Mouse (Mus musculus): ENCODE data around the gene Kri1. TPM values are rescaled to one million over a fixed set of nuclear protein-coding genes. Genes with fewer than 3 reads are reported as not detected.
"Not testable (repeated sequence)": the region's sequence is repeated elsewhere in the genome, so short reads cannot be mapped to it uniquely, and the experiment has no call there.

Gene Kri1
- total RNA-seq, 2 experiments from 2014 or later, result 18.5 to 21.0 TPM

DNA sequence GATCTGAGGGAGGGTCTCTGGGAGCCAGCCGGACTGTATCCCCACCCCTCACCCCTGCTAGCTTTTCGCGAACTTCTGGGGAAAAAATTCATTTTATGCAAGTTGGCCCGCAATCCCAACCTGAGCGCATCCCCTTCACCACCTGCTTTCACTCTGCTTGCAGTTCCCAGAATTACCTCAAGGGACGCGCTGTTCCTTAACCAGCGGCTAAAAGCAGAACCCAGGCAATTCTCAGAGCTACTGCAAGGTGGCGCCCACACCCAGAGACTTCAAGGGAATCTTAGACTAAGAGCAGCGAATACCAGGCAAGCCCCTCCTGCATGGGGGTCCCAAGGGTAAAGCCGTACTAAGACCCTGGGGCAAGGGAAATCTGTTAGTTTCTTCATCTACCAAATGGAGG is 46.4 kb downstream of the Kri1 start:
- peak; percentile 87 for DNase-seq

DNA sequence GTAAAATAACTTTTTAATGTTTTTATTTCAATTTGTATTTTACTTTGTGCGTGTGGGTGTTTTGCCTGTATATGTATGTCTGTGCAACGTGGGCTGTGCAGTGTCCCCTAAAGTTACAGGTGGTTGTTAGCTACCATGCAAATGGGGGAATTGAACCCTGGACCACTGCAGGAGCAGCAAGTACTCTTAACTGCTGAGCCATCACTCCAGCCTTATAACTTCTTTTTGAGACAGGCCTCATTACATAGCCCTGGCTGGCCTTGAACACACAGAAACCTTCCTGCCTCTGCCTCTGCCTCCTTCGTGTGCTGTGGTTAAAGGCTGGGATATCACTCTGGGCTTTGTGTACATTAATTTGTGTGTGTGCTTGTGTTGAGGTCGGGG is 48.3 kb downstream of the Kri1 start:
- DNase-seq, result no peak

DNA sequence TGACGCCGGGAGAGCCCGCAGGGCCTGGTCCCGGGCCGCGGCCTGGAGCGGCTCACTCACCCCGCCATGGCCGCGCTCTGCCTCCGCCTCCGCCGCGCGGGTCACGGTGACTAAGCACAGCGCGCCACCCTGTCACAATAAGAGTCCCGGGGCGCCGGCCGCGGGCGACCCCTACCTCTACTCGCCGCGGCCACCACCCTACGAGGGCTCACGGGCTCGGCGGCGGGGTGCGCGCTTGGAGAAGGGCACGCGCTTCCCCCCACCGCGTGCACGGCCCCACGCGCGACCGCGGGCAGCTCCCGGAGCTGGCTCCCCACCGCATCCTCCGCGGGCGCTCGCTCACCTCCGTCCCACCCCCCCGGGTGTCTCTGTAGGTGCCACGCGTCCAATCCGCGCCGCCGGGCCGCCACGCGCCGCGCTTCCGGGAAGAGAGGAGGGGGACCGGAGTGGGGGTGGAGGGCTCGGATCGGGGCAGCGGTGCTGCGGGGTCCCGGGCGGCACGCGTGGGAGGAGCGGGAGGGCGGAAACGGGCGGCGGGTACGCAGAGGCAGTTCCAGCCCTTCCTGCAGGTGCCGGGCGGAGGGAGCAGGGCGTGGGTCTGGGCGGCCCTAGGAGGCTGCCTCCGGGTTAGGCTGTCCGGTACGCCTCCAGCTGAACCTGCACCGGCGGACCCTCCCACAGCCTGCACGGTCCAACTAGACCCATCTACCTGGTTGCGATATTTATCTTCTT is 48.9 kb downstream of the Kri1 start, which contains the start of gene Keap1:
TSS of gene Keap1 (minus strand) at position 629 of the 732 bp plus-strand sequence.
- peak; percentile 86 for DNase-seq

DNA sequence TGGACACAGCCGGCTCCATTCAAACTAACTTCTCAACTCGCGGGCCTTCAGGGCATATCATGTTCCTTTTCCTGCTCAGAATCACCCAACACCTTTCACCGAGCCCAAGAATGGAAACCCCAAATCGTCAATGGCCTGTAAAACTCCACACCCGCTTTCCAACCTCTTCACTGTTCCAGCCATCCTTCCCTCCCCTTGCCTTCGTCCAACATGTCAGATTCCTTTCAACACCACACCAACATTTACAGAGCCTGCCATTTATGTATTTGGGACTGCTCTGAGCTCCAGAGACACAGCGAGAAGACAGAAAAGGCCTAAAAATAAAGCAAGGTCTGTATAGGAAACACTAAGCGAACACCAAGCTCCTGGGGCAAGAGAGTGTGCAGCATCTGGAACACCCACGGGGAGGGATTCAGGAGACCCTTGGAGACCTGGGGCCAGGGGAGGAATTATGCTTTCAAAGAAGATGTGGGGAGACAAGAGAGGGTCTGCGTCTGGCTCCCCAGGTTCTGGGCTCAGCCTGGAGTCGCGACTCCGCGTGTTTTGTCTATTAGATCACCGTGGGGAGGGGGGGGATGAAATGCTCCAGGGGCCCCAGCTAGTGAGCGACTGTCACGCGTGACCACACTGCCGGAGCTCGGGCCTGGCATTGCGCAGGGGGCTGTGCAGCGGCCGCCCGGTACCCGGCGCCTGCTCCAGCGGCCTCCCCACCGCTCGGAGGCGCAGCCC is 49.6 kb downstream of the Kri1 start:
- peak; percentile 41 for DNase-seq

DNA sequence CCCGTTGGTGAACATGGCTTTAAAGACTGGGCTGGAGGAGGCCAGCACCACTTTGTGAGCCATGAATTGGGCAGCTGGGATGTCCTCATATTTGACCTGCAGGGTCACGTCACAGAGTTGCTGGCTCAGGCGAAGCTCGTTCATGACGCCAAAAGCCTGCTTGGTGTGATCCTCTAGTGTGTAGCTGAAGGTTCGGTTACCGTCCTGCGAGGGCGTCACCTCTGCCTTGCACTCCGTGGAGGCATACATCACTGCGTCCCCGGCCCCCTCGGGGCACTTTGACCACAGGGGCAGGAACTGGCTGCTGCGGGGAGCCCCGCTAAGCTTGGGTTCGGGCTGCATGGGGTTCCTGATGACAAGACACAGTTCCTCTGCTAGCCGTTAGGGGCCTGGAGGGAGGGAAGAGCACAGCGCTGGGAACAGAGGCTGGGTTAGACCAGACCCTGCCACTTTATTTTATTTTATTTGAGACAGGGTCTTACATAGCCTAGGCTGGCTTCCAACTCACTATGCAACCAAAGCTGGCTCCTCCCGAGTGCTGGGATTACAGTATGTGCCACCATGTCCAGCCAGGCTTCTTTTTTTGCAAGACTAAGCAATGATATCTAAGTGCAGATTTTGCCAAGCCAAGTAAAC is 50.3 kb downstream of the Kri1 start:
- peak; percentile 44 for DNase-seq

DNA sequence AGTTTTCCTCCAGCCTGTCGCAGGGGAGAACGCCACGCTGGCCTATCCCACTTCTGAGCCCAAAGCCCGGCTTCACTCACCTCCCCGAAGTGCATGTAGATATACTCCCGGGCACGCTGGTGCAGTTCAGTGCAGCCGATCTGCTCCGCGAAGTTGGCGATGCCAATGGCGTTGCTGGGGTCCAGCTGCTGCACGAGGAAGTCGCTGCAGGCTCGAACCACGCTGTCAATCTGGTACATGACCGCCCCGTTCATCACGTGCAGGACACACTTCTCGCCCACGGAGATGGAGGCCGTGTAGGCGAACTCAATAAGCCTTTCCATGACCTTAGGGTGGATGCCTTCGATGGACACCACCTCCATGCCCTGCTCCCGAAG is 50.8 kb downstream of the Kri1 start:
- no peak for DNase-seq

DNA sequence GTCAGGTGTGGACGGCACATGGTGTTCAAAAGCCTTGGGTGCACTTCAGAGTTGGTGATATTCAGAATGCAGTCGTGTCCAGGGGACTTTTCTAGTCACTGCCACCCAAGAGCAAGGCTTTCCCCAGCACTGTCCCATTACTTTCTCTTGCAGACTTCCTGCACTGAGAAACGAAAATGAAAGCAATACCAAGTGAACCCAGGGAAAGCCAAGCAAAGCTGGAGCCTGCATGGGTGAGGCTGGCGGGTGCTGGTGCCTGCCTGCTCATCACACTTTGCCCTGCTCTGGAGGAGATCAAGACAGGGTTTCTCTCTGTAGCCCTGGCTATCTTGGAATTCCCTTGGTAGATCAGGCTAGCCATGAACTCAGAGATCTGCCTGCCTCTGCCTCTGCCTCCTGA is 52.4 kb downstream of the Kri1 start:
- no peak for DNase-seq

DNA sequence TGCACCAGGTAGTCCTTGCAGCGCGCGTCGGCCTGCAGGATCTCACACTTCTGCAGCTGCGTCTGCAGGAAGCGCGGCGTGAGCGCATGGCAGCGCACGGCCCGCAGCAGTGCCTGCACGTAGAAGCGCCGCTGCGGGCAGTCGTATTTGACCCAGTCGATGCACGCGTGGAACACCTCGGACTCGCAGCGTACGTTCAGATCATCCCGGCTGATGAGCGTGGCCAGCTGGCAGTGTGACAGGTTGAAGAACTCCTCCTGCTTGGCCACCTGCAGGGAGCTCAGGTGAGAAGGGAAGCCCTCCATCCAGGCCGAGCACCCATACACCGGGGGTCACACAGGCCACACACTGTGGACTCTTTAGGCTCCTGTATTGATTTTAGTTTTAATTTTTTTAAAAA is 54.0 kb downstream of the Kri1 start:
- DNase-seq, result no peak

DNA sequence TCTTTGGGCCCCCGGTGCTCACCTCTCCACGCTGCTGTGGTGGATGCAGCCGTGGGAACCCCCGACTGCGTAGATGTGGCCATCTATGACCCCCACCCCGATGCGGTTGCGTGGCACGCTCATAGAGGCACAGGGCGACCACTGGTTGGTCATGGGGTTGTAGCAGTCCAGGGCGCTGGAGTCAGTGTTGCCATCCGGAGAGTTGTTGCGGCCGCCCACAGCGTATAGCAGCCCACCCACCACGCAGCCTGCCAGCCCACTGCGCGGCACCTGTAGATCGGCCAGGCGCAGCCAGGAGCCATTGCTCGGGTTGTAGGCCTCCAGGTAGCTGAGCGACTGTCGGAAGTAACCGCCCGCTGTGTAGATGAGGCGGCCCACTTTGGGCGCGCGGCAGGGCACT is 54.4 kb downstream of the Kri1 start:
- DNase-seq, result no peak

DNA sequence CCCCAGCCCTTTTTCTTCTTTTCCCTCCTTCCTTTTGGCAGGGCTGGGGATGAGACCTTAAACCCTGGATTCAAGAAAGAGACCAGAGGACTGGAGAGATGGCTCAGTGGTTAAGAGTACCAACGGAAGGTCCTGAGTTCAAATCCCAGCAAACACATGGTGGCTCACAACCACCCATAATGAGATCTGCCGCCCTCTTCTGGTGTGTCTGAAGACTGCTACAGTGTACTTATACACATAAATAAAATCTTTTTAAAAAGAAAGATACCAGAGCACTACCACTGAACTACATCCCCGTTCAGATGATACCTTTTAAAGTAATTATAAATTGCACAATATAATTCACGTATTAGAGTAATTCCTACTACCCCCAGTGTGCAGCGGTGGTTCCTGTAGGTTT is 54.9 kb downstream of the Kri1 start:
- DNase-seq, result no peak

DNA sequence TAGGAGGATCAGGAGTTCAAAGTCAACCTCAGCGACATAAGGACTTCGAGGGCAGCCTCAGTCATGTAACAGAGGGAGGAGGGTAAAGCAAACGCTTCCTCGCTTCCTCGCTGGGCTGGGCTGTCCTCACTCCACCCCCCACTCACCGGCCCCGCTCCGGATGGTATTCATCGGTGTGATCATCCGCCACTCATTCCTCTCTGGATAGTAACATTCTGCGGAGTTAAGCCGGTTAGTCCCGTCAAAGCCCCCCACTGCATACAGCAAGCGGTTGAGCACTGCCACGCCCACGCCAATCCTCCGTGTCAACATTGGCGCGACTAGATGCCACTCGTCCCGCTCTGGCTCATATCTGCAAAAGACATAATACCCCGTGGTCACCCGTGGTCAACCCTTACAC is 56.2 kb downstream of the Kri1 start:
- no peak for DNase-seq

DNA sequence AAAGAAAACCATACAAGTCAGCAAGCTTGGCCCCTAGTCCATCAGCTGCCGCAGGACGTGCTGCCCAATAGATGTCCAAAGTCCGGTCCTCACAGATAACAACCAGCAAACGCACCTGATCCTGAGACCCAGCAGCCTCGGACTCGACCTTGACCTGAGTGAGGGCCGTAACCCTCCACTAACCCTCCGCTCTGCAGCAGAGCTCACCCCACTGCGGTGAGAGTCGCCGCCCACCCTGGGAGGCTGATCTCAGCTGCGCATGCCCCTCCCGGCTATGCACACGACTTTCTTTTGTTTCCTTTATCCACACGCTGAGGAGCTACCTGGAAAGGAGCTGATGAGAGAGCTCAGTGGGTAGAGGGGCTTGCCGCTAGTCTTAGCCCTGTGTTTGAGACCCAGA is 60.4 kb downstream of the Kri1 start:
- DNase-seq, result no peak

DNA sequence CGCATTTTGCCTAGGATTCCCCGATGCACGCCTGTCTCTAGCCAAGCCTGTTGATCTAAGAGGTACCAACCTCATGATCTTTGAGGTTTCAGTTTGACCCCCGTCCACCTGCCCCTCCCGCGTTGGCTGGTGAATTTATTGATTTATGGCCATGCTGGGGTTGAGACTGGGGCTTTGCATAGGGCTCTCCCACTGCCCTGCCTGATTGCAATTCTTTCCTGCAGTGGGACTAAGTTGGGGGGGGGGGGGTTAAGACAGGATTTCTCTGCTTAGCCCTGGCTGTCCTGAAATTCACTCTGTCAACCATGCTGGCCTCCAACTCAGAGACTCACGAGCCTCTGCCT is 62.4 kb downstream of the Kri1 start:
- no peak for DNase-seq

DNA sequence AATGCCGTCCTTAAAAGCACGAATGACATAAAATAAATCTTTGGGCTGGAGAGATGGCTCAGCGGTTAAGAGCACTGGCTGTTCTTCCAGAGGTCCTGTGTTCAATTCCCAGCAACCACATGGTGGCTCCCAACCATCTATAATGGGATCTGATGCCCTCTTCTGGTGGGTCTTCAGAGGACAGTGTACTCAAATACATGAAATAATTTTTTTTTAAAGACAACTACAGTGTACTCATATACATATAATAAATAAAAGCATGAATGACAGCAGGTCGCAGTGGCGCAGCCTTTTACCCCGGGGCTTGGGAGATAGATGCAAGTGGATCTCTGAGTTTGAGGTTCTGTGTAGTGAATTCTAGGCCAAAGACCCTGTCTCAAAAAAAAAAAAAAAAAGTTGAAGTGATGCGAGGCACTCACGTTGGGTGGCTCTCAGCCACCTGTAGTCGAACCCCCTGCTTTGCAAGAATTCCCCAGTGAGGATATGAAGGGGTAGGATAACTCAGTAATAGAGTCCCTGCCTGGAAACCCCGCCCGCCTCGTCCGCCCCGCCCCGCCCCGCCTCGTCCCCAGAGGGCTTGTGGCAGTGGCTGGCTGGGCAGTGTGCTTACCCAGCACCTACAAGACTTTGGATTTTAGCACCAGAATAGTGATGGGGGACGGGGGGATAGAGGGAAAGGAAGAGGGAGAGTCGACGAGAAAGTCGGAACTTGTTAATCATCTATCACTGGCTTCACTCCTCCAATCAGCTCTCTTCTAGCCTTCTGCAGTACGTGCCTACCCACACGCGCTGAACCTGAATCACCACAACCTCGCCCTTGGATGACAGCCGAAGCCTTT is 63.0 kb downstream of the Kri1 start:
- peak; percentile 56 for DNase-seq

DNA sequence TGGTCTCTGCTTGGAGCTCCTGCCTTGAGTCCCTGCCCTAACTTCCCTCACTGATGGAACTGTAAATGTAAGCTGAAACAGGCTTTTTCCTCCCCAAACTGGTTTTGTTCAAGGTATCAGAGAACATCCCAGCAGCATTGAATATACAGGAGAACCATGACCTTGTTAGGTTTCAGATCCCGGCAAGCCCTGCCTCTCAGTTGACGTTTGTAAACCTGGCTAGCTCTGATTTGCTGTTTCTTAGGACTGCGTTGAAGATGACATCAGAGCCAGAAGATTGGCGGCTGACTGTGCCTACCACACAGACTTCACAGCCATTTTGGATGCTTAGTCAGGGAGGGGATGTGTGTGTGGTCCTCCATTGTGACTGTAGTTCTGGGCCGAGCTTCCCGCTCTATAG is 63.9 kb downstream of the Kri1 start:
- no peak for DNase-seq

DNA sequence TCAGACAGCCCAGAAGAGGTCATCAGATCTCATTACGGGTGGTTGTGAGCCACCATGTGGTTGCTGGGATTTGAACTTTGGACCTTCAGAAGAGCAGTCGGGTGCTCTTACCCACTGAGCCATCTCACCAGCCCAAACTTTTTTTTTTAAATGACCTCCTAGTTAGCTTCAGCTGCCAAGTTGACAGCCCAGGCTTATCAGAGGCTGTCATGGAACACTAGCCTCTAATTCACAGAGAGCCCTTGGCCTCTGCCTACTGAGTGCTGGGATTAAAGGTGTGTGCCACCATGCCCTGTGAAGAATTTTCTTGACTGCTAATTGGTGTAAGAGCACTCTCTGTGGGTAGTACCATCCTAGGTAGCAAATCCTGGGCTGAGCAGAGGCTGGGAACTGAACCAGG is 64.3 kb downstream of the Kri1 start:
- not testable (repeated sequence) for DNase-seq

Other genes starting within 250 kb of the Kri1 start
- not detected for gene Zglp1, start 220.9 kb downstream of the Kri1 start, total RNA-seq (2021)
- under 1 TPM; 0.14 to 0.23 TPM for gene Gm49373, start 214.9 kb downstream of the Kri1 start, total RNA-seq (2021)
- gene Fdx1l, start 214.4 kb downstream of the Kri1 start, total RNA-seq (2021), result 10 to 100 TPM; 34.1 to 35.5 TPM
- 1 to 10 TPM in 1 of 2 experiments, under 1 TPM in 1; 0.64 to 2.2 TPM for gene Gm38431, start 196.0 kb downstream of the Kri1 start, total RNA-seq (2021)
- gene Raver1, start 196.0 kb downstream of the Kri1 start, total RNA-seq (2021), result 10 to 100 TPM; 44.4 to 48.9 TPM
- gene Tyk2, start 156.7 kb downstream of the Kri1 start, total RNA-seq (2021), result 1 to 10 TPM; 7.7 to 8.2 TPM
- 100 to 1,000 TPM; 145 to 158 TPM for gene Cdc37, start 138.0 kb downstream of the Kri1 start, total RNA-seq (2021)
- 10 to 100 TPM; 18.7 to 21.1 TPM for gene Pde4a, start 122.3 kb downstream of the Kri1 start, total RNA-seq (2021)
- gene Keap1, start 48.6 kb downstream of the Kri1 start, total RNA-seq (2021), result 10 to 100 TPM; 33.7 to 37.7 TPM
- under 1 TPM; 0.17 to 0.29 TPM for gene S1pr5, start 39.5 kb downstream of the Kri1 start, total RNA-seq (2021)
- 10 to 100 TPM; 53.1 to 59.1 TPM for gene Atg4d, start 22.7 kb downstream of the Kri1 start, total RNA-seq (2021)
- gene Cdkn2d, start 3.4 kb upstream of the Kri1 start, total RNA-seq (2021), result 10 to 100 TPM; 49.5 to 54.6 TPM
- not detected for gene Ap1m2, start 24.4 kb upstream of the Kri1 start, total RNA-seq (2021)
- gene Slc44a2, start 32.7 kb upstream of the Kri1 start, total RNA-seq (2021), result 10 to 100 TPM; 63.4 to 65.0 TPM
- gene Ilf3, start 79.9 kb upstream of the Kri1 start, total RNA-seq (2021), result 10 to 100 TPM; 79.5 to 80.1 TPM
- gene Qtrt1, start 123.9 kb upstream of the Kri1 start, total RNA-seq (2021), result 10 to 100 TPM; 11.3 to 13.3 TPM
- 10 to 100 TPM; 83.9 to 86.7 TPM for gene Dnm2, start 136.9 kb upstream of the Kri1 start, total RNA-seq (2021)
- 10 to 100 TPM; 38.6 to 46.3 TPM for gene Tmed1, start 222.3 kb upstream of the Kri1 start, total RNA-seq (2021)
- 1 to 10 TPM in 1 of 2 experiments, under 1 TPM in 1; 0.95 to 1.1 TPM for gene AB124611, start 238.2 kb upstream of the Kri1 start, total RNA-seq (2021)

Data from heart, postnatal 4 days (tissue).